Mouse (Mus musculus) spleen, postnatal 4 days (tissue): ENCODE results near the gene Plaa.

Experiments
- DNase-seq, 2 experiments: peaks; one replicate each; pipeline ENCODE4 v3.0.0; 2022; ENCODE audit warnings: low spot score in 2 of 2

Plaa gene

GRCm38 (mm10) chr4:94556265-94557054, 46.6 kb downstream of the Plaa start, which contains the start of the genes Gm10306 and Caap1:
TSS of gene Gm10306 (plus strand) at chr4:94556546.
TSS of gene Caap1 (minus strand) at chr4:94556796.
- DNase-seq, result peak; percentile 91 to 97

- no peak for DNase-seq
These were observed 48.0 kb downstream of the Plaa start for GRCm38 (mm10) chr4:94554955-94555494.

- no peak for DNase-seq
These were observed 58.7 kb downstream of the Plaa start for GRCm38 (mm10) chr4:94544321-94544720.

GRCm38 (mm10) chr4:94543041-94543440, 60.0 kb downstream of the Plaa start:
- no peak for DNase-seq

GRCm38 (mm10) chr4:94533205-94533604, 69.8 kb downstream of the Plaa start:
- DNase-seq, result no peak

DNA sequence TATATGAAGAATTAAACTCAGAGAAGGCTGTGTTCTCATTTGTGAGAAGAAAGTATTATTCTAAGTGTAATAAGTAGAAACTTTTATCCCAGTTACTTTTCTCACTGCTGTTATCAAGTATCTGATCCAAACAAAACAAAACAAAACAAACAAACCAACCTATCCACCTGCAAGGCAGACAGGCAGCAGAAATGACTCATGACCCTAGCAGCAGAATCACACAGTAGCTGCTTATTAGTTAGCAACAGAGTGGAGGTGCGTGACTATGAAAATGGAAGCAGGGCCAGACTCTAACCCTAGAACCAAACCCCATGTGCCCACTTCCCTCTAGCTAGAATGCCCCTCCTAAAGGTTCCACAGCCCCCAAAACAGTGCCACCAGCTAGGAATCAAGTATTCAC, 73.6 kb downstream of the Plaa start:
- no peak for DNase-seq

DNA sequence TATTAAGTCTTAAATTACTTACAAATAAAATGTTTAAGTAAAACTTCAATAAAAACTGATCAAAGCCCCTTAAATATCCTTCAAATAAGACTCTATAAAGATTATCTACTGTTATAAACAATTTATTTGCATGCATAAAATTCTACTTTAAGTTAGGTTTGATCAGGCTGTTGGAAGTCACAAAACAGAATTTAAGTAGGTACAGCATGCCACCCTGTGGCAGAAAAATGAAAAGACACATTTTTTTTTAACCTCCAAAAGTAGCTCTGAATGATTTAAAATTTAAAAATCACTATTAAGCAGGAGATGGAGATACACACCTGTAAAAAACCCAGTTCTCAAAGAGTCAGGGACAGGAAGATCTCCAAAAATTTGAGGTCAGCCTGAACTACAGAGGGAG, 79.7 kb downstream of the Plaa start:
- no peak for DNase-seq

DNA sequence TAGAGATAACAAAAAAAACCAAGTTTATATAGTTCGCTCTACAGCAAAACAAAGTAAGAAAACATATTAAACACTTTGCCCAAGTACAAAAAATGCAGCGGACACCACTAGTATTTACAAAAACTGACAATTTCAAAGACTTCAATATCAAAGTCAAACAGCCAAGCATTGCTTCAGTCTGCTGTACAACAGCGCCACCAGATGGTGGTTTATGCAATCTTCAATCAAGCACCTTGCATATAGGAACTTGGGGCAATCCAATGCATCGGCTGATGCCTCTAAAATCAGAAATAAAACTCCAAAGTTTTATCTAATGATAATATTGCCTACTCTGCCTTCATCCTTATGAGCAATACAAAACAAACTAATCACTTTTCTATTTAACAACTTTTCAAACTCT, 85.4 kb downstream of the Plaa start:
- DNase-seq, result peak; percentile 35 to 68
